Mouse (Mus musculus) liver, embryonic 11.5 days (tissue): ENCODE results near the gene Hoxb9. TPM values are rescaled to one million over a fixed set of nuclear protein-coding genes. Genes with fewer than 3 reads are reported as not detected.

ENCODE experiments used
- ATAC-seq: fragments of 200-750 bp; cut with Nextera tagmentation; replicated peaks from 2 replicates; pipeline ENCODE4 v1.8.0; 2017; ENCODE audit warnings: moderate number of reproducible peaks, mild to moderate bottlenecking, moderate TSS enrichment, moderate library complexity; ENCODE audit not compliant: low FRiP score
- DNase-seq: peaks from one replicate; pipeline ENCODE4 v3.0.0-alpha.2; 2017; ENCODE audit warnings: low spot score
- H3K27ac ChIP-seq: fragments of 300-500 bp; sonication (generic); 2 replicates; pipeline ENCODE4 v1.5.1; 2014; ENCODE audit warnings: mild to moderate bottlenecking, low read depth, low read length, control low read depth
- H3K27me3 ChIP-seq: fragments of 300-500 bp; sonication (generic); replicated peaks from 2 replicates; pipeline ENCODE4 v1.6.1; 2014; ENCODE audit warnings: low read length, mixed read lengths; ENCODE audit not compliant: control insufficient read depth, insufficient read depth
- H3K36me3 ChIP-seq: fragments of 300-500 bp; sonication (generic); 2 replicates; pipeline ENCODE4 v1.6.1; 2014; ENCODE audit warnings: mild to moderate bottlenecking, low read length, moderate library complexity, mixed read lengths; ENCODE audit not compliant: control insufficient read depth, insufficient read depth
- H3K4me1 ChIP-seq: fragments of 300-500 bp; sonication (generic); replicated peaks from 2 replicates; pipeline ENCODE4 v1.6.1; 2014; ENCODE audit warnings: low read length, mixed read lengths; ENCODE audit not compliant: control insufficient read depth, insufficient read depth
- H3K4me2 ChIP-seq: fragments of 300-500 bp; sonication (generic); 2 replicates; pipeline ENCODE4 v1.6.1; 2014; ENCODE audit warnings: mild to moderate bottlenecking, control low read depth, moderate library complexity
- H3K4me3 ChIP-seq: fragments of 300-500 bp; sonication (generic); 2 replicates; pipeline ENCODE4 v1.5.1; 2014; ENCODE audit warnings: low read depth, low read length, control low read depth
- H3K9ac ChIP-seq: fragments of 300-500 bp; sonication (generic); 2 replicates; pipeline ENCODE4 v1.6.1; 2014; ENCODE audit warnings: low read depth, low read length, control low read depth
- H3K9me3 ChIP-seq: fragments of 300-500 bp; sonication (generic); 2 replicates; pipeline ENCODE4 v1.6.1; 2016; ENCODE audit warnings: low read length, inconsistent platforms, mixed read lengths; ENCODE audit not compliant: control insufficient read depth
- WGBS: fragments of 180-500 bp; shearing (Covaris S2); extraction: QIAGEN DNeasy Blood & Tissue Kit; methylation state at CpG from one replicate; pipeline ENCODE4 v1.1.7; 2014; 5-methylcytosine and 5-hydroxymethylcytosine counted together
- polyA plus RNA-seq: library from polyadenylated mRNA; unstranded; fragments of >200 nt; fragmentation: Nextera tagmentation; extraction: Ambion mirVana; gene quantifications from 2 replicates; pipeline ENCODE4 v1.2.1, GENCODE M21; 2014

Hoxb9 gene
- polyA plus RNA-seq, 1 experiment from 2014 or later: 0.49 TPM

DNA sequence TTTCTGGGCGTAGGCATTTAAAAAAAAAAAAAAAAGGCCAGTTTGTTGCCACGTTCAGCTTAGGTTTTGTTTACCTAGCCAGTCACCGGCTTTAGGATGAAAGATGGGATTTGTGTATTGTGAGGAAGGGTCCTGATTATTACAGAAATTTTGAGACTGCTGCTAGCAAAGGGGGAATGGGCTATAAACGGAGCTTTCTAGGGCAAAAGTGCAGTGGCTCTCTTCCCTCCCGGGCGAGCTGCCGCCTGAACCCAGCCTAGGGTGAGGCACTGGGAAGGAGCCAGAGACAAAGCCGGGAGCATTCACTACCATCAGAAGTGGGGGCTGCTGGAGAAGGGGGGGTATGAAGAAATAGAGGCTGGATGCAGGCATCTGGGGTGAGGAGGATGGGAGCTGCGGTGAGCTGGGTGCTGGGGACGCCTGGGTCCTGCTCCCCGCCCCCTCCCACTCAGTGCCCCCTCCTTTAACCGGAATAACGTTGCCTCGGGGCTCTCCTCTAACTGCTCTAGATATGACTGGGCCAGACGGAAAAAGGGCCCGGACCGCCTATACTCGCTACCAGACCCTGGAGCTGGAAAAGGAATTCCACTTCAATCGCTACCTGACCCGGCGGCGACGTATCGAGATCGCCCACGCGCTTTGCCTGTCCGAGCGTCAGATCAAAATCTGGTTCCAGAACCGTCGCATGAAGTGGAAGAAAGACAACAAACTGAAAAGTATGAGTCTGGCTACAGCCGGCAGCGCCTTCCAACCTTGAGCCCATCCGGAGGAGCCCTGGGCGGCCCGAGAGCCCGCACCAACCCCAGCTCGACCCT lies 33.3 kb downstream of the Hoxb9 start:
- H3K9me3 ChIP-seq: no peaks in the 10 kb centered on the region
- H3K27me3 ChIP-seq: peaks cover 99% of the 10 kb centered on the region
- H3K4me3 ChIP-seq: peak overlapping the region; percentile 49
- ATAC-seq (no peak), DNase-seq (no peak)
- H3K27ac ChIP-seq: no peak overlapping the region
- 4% methylated on average over 38 of the region's 38 CpGs for WGBS
- H3K36me3 ChIP-seq: no peaks in the 10 kb centered on the region
- peak overlapping the region; percentile 63 for H3K4me2 ChIP-seq
- H3K9ac ChIP-seq: peak overlapping the region; percentile 57
- H3K4me1 ChIP-seq: 0 out of 2 replicates have a peak, but pooled peaks cover 2% of the 10 kb centered on the region

DNA sequence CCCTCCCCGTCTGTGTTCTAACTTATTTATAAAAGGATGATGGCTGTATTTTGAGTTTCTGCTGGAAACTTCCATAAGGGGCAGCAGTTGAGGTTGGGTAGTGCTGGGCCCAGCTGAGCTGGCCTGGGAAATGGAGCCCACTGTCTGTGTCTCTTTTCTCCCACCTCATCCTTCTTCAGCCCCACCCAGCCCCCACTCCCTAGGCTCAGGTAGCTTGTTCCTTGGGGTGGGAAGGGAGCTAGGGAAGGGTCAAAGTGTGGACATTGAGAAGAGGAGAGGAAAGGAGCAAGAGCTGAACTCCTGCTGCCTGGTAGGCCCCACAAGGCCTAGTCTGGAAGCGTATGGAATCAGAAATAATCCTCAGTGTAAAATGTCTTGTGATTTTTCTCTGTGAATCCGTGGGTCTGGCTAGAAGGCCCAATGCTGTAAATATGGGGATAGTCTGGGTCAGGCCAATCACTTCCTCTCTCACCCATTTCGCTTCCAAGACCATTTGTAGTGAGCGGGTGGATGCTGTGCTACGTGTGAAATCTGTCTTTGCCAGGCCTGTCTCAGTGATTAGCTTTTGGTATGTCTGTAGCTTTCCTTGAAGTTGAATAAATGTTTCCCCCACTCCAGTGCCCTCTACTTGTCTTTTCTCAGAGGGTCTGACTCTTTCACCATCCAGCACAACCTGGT lies 34.4 kb downstream of the Hoxb9 start:
- WGBS: 61% methylated on average over 6 of the region's 6 CpGs
- H3K27ac ChIP-seq: no peak overlapping the region
- no peak for ATAC-seq

DNA sequence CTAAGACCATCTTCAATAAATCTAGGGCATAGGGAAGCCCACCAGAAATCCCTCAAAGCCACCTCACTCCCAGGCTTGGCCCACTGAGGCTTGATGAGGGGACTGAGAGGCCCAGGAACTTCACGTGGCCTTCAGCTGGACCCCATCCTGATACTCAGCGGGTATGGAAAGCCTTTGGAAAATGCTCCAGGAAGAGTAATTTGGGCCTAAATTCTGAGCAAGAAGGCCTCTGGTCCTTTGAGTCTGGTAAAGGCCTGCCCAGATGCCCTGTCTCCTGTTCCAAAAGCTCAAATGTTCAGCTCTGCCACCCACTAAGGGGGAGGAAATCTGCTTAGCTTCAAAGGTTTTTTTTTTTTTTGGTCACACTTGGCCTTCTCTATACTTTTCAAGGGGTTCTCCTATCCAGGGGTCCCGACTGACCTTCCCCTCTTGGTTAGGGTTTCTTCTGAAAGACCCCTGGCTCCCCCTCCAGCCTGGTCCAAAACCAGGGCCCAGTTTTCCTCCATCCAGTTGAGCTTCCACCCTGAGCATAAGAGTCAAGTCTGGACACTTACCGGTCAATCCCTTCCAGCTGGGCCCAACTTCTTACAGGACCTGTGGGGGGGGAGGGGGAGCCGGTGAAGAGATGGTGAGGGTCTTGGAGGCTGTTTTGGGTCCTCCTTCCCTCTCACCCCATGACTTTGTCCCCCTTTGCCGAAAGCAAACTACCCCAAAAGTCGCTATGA lies 35.1 kb downstream of the Hoxb9 start:
- Histone ChIP-seq H3K4me3 (no peak overlapping the region), H3K36me3 (no peaks in the 10 kb centered on the region), H3K27me3 (peaks cover 99% of the 10 kb centered on the region), H3K27ac (no peak overlapping the region), H3K4me1 (peaks cover 3% of the 10 kb centered on the region; the same call in 1 of the 2 replicates), H3K9ac (no peak overlapping the region; the same call in 1 of the 2 replicates), H3K4me2 (peak overlapping the region; percentile 25), H3K9me3 (no peaks in the 10 kb centered on the region)
- DNase-seq (no peak), ATAC-seq (no peak)
- WGBS: 26% methylated on average over 7 of the region's 7 CpGs

More for the DNA sequence above, 34.4 kb downstream of the Hoxb9 start:
- H3K4me1 ChIP-seq: no peaks in the 10 kb centered on the region; the same call in 1 of the 2 replicates
- H3K9ac ChIP-seq: no peak overlapping the region; the same call in 1 of the 2 replicates
- no peak for DNase-seq
- no peak overlapping the region for H3K4me3 ChIP-seq
- H3K4me2 ChIP-seq: no peak overlapping the region; the same call in 1 of the 2 replicates
- no peaks in the 10 kb centered on the region for H3K36me3 ChIP-seq
- peaks cover 99% of the 10 kb centered on the region for H3K27me3 ChIP-seq
- no peaks in the 10 kb centered on the region for H3K9me3 ChIP-seq

DNA sequence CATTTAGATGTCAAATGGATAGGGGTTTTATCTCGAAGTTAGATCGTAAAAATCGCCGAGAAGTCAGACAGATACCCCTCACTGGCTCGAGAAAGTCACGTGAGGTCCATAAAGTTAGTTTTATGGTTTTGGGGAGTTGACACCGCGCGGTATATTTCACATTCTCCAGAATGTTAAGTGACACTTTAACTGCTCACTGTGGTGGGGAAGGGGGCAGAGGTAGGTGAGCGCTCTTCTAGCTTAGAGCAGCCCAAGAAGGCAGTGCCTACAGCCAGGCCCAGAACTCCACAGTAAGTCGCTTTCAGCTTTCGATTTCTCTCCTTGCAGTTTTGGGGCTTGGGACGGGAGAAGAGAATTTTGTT lies 35.6 kb downstream of the Hoxb9 start:
- Histone ChIP-seq H3K9me3 (no peaks in the 10 kb centered on the region), H3K9ac (no peak overlapping the region), H3K36me3 (no peaks in the 10 kb centered on the region), H3K4me2 (peak overlapping the region; percentile 25), H3K4me3 (no peak overlapping the region), H3K27ac (no peak overlapping the region), H3K4me1 (peaks cover 6% of the 10 kb centered on the region), H3K27me3 (peaks cover 99% of the 10 kb centered on the region)
- DNase-seq (no peak), ATAC-seq (no peak)
- 21% methylated on average over 13 of the region's 13 CpGs for WGBS

DNA sequence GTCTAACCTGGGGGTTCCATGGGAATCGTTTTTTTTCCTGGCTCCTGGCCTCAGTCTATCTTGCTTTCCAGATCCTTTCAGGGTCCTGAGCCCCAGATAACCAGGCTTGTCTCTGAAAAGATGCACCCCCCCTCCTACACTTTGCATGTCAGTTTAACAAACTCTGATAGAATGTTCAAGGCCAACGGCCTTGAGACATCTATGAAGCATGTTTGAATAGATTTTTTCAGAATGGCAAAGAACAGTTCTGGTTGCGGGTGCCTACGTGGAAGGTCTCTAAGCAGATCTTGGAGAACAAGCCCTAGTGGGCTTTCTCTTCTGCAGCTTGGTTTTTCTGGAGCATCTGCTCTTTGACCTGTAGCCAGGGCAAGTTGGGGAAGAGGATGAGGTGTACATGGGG lies 37.5 kb downstream of the Hoxb9 start:
- Histone ChIP-seq H3K9me3 (no peaks in the 10 kb centered on the region), H3K4me2 (peak overlapping the region; percentile 25; the same call in 1 of the 2 replicates), H3K36me3 (no peaks in the 10 kb centered on the region), H3K9ac (no peak overlapping the region), H3K4me1 (peaks cover 9% of the 10 kb centered on the region), H3K4me3 (0 out of 2 replicates have a peak overlapping the region, but pooled peaks have one; percentile 15), H3K27ac (no peak overlapping the region), H3K27me3 (peaks cover 99% of the 10 kb centered on the region)
- DNase-seq (no peak), ATAC-seq (no peak)
- 42% methylated on average over 4 of the region's 4 CpGs for WGBS

DNA sequence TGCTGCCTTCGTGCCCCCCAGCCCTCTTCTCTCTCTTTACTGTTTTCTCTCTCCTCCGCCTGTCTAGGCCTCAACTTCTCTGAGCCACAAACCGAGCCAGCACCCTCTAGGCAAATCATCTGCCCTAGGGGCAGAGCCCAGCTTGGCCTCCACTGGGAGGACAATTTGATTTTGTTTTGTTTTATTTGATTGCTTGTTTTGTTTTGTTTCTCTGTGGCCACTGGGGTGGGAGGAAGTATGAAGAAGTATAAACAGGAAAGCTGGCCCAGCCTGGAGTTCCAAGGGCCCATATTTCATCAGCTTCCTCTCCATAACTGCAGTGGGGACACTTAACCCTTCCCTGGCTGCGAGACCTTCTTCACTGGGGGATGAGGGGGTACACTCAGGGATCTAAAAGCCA lies 38.0 kb downstream of the Hoxb9 start:
- DNase-seq: no peak
- H3K27ac ChIP-seq: no peak overlapping the region
- ATAC-seq: no peak

DNA sequence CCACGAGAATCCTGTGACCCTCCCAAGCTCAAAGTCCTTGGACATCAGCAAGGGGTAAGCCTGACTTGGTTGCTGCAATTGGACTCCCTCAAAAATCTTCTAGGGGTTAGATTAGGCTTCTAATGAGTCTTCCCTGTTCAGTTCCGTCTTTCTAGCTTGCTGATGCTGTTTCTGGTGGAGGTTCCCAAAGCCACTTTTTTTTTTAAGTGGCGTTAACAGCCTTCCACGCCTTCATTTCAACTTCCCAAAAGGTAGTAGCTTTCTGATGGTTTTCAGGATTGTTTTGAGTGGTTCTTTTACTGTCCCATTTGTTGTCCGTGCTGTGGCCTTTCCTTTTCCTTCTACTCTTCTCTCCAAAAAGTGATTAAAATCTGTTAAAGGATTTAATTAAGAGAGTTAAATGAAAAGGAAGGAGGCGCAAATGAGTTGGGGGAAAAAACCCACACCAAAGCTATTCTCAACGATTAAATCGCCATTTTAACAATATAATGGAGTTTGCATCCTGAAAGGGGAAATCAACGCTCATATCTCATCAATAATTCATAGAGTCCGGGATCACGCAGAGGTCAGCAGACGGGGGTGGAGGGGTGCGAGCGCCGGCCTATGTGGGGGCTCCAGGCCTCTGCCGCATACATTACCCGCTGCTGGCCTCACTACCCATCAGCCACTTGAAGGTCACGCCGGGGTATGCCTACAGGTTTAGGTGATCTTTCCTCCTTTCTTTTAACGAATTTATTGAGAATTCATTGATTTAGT lies 39.1 kb downstream of the Hoxb9 start:
- Histone ChIP-seq H3K4me2 (peak overlapping the region; percentile 63), H3K27ac (no peak overlapping the region), H3K36me3 (no peaks in the 10 kb centered on the region), H3K9ac (no peak overlapping the region), H3K9me3 (no peaks in the 10 kb centered on the region), H3K4me3 (no peak overlapping the region), H3K4me1 (peaks cover 15% of the 10 kb centered on the region), H3K27me3 (peaks cover 99% of the 10 kb centered on the region)
- DNase-seq: no peak
- WGBS: 23% methylated on average over 20 of the region's 20 CpGs
- no peak for ATAC-seq

More for the DNA sequence above, 38.0 kb downstream of the Hoxb9 start:
- 29% methylated on average over 4 of the region's 4 CpGs for WGBS
- Histone ChIP-seq H3K27me3 (peaks cover 99% of the 10 kb centered on the region), H3K4me3 (no peak overlapping the region), H3K36me3 (no peaks in the 10 kb centered on the region), H3K4me1 (peaks cover 15% of the 10 kb centered on the region), H3K9ac (no peak overlapping the region), H3K4me2 (peak overlapping the region; percentile 6; the same call in 1 of the 2 replicates), H3K9me3 (no peaks in the 10 kb centered on the region)

DNA sequence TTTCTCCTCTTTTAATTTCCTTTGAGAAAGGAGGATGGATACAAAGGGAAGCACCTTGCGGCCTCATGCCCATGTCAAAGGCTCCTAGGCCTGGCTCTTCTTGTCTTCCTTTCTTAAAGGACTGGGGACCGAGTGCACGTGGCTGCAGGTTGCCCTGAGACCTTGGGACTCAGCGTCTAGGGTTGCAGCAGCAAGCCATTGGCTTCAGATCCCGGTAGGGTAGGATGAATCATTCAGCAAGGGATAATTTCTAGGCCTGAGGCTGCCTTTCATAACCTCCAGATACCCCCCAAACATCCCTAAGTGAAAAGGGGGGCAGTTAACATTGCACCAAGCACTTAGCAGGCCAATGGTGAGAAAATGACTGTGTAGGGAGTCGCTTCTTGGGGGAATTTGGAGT lies 39.8 kb downstream of the Hoxb9 start:
- peak overlapping the region; percentile 33 for H3K4me3 ChIP-seq
- no peak for DNase-seq
- H3K36me3 ChIP-seq: no peaks in the 10 kb centered on the region
- ATAC-seq: no peak
- H3K9ac ChIP-seq: no peak overlapping the region
- H3K4me1 ChIP-seq: peaks cover 15% of the 10 kb centered on the region
- peaks cover 99% of the 10 kb centered on the region for H3K27me3 ChIP-seq
- H3K4me2 ChIP-seq: peak overlapping the region; percentile 63
- H3K27ac ChIP-seq: peak overlapping the region; percentile 53; the same call in 1 of the 2 replicates
- no peaks in the 10 kb centered on the region for H3K9me3 ChIP-seq
- WGBS: 11% methylated on average over 6 of the region's 6 CpGs
